Mouse (Mus musculus): ENCODE data around the gene Hip1. TPM values are rescaled to one million over a fixed set of nuclear protein-coding genes. Genes with fewer than 3 reads are reported as not detected.

Hip1 gene
- total RNA-seq, 1 experiment: 42.9 TPM

DNA sequence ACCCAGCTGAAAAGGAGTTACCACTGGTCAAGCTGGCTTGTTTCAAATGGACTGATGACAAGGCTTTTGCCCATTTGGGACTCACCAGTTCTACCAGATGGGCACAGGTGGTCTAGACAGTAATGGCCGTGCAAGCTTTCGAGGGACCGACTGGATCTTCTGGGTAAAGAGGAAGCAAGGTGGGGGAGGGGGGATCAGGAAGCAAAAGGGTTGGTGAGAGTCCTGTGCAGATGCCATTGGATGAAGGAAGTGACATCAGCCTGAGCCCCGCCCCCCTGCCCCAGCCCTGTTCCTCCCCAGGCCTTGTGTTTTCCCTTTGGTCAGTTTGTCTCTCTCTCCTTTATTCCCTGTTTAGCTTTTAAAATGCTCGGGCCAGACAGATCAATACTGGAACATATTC is 68.7 kb downstream of the Hip1 start:
- Histone ChIP-seq H3K9ac (ENCODE audit: insufficient read depth, low read depth, low read length, poor library complexity, severe bottlenecking) (no peak overlapping the region), H3K27ac (ENCODE audit: insufficient read depth, low read depth, low read length, poor library complexity, severe bottlenecking) (no peak overlapping the region), H3K4me3 (ENCODE audit: insufficient read depth in 1 of 2, low read depth in 1 of 2, low read length in 2 of 2, poor library complexity in 1 of 2, severe bottlenecking in 1 of 2) (no peak overlapping the region), H3K36me3 (ENCODE audit: control insufficient read depth, insufficient read depth, low read length, poor library complexity, severe bottlenecking) (peaks cover 1% of the 10 kb centered on the region; the same call in 1 of the 2 replicates), H3K9me3 (ENCODE audit: control insufficient read depth, insufficient read depth, low read depth, low read length) (no peaks in the 10 kb centered on the region), H3K4me1 (ENCODE audit: control insufficient read depth in 2 of 2, insufficient read depth in 2 of 2, low read length in 2 of 2, poor library complexity in 1 of 2) (peaks cover 0 to 7% of the 10 kb centered on the region in 2 experiments; a peak in 1 of 4 replicates)
- no peak for TF ChIP-seq ZC3H11A (IDR thresholded peaks at IDR 0.05; ENCODE audit: borderline replicate concordance, low read depth, low read length)
- no peak for TF ChIP-seq CHD2 (IDR thresholded peaks at IDR 0.05; ENCODE audit: low read depth, low read length)
- TF ChIP-seq MAFK (IDR thresholded peaks at IDR 0.05; ENCODE audit: insufficient read depth, low read depth, low read length): no peak
- no peak for TF ChIP-seq ZNF384 (IDR thresholded peaks at IDR 0.05; ENCODE audit: low read depth, low read length)
- no peak for TF ChIP-seq HCFC1 (IDR thresholded peaks at IDR 0.05; ENCODE audit: borderline replicate concordance, insufficient read depth, low read length)
- DNase-seq (ENCODE audit: low read depth, low spot score): no peak
- in situ Hi-C loops (cut with MboI; ENCODE audit: low sequenced_read_pairs in 2 of 2, unreplicated experiment in 2 of 2): no loop called here

DNA sequence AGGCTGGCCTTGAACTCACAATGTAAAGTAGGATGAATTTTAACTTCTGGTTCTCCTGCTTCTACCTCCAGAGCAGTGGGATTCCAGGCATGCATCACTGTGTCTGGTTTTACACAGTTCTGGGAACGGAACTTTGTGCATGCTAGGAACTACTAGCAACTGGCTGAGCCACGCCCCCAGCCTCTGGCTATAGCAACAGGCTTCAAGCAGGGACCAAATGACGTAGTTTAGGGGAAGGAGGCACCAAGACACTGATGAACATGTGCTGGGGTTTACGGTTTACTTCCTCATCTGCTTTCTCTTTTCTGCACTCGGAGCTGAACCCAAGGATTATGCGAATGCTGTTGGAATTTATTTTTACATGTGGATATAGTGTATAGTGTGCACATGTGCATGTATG is 72.5 kb downstream of the Hip1 start:
- in situ Hi-C loops (cut with MboI; ENCODE audit: low sequenced_read_pairs in 2 of 2, unreplicated experiment in 2 of 2): no loop called here
- H3K36me3 ChIP-seq (ENCODE audit: control insufficient read depth, insufficient read depth, low read length, poor library complexity, severe bottlenecking): peaks cover 1% of the 10 kb centered on the region; the same call in 1 of the 2 replicates
- peaks cover 0 to 9% of the 10 kb centered on the region in 2 experiments; a peak in 2 of 4 replicates for H3K4me1 ChIP-seq (ENCODE audit: control insufficient read depth in 2 of 2, insufficient read depth in 2 of 2, low read length in 2 of 2, poor library complexity in 1 of 2)
- no peak overlapping the region for H3K9ac ChIP-seq (ENCODE audit: insufficient read depth, low read depth, low read length, poor library complexity, severe bottlenecking)
- no peak overlapping the region for H3K4me3 ChIP-seq (ENCODE audit: insufficient read depth in 1 of 2, low read depth in 1 of 2, low read length in 2 of 2, poor library complexity in 1 of 2, severe bottlenecking in 1 of 2)
- no peak overlapping the region for H3K27ac ChIP-seq (ENCODE audit: insufficient read depth, low read depth, low read length, poor library complexity, severe bottlenecking)
- no peak for TF ChIP-seq MAFK (IDR thresholded peaks at IDR 0.05; ENCODE audit: insufficient read depth, low read depth, low read length)
- no peak for TF ChIP-seq ZC3H11A (IDR thresholded peaks at IDR 0.05; ENCODE audit: borderline replicate concordance, low read depth, low read length)
- DNase-seq (ENCODE audit: low read depth, low spot score): no peak
- no peaks in the 10 kb centered on the region for H3K9me3 ChIP-seq (ENCODE audit: control insufficient read depth, insufficient read depth, low read depth, low read length)

DNA sequence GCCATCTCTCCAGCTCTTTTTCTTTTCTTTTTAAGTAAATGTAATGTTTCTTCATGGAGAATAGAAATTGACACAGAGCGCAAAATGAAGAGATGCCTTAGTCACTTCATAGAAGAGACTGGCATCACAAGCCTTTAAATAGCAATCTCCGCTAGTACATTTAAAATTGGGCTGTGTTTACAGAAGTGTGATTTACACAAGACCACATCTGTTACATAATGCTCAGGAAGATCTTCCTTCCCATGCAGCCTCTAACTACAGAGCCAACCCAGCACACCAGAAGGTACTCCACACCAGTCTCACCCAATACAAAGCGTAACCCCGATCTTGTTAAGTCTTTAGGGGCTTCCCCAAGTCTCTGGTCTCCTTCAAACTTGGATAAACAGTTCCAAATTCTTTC is 73.2 kb downstream of the Hip1 start:
- no peak for DNase-seq (ENCODE audit: low read depth, low spot score)

DNA sequence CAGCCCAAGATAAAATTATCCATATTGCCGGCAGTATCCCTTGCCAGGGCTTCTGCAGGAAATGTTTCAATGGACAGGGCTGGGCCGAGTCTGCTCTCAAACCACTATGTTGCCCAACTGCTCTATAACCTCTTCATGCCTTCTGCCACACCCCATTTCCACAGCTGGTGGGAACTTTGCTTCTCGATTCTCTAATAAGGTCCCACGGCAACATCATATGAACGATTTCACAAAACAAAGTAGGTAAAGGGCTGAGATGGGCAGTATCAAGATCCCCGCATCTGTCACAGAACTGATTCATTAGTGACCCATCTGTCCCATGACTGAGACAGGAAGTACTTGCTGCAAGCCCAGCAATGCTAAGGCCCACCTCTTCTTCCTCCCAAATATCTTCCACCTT is 76.6 kb downstream of the Hip1 start:
- peaks cover 0 to 12% of the 10 kb centered on the region in 2 experiments; a peak in 3 of 4 replicates for H3K4me1 ChIP-seq (ENCODE audit: control insufficient read depth in 2 of 2, insufficient read depth in 2 of 2, low read length in 2 of 2, poor library complexity in 1 of 2)
- in situ Hi-C loops (cut with MboI; ENCODE audit: low sequenced_read_pairs in 2 of 2, unreplicated experiment in 2 of 2): no loop called here
- H3K36me3 ChIP-seq (ENCODE audit: control insufficient read depth, insufficient read depth, low read length, poor library complexity, severe bottlenecking): no peaks in the 10 kb centered on the region

More for the DNA sequence above, 73.2 kb downstream of the Hip1 start:
- peaks cover 0 to 9% of the 10 kb centered on the region in 2 experiments; a peak in 2 of 4 replicates for H3K4me1 ChIP-seq (ENCODE audit: control insufficient read depth in 2 of 2, insufficient read depth in 2 of 2, low read length in 2 of 2, poor library complexity in 1 of 2)
- TF ChIP-seq MAFK (IDR thresholded peaks at IDR 0.05; ENCODE audit: insufficient read depth, low read depth, low read length): no peak
- no peak for TF ChIP-seq CHD2 (IDR thresholded peaks at IDR 0.05; ENCODE audit: low read depth, low read length)
- TF ChIP-seq ZNF384 (IDR thresholded peaks at IDR 0.05; ENCODE audit: low read depth, low read length): no peak
- TF ChIP-seq HCFC1 (IDR thresholded peaks at IDR 0.05; ENCODE audit: borderline replicate concordance, insufficient read depth, low read length): no peak
- TF ChIP-seq ZC3H11A (IDR thresholded peaks at IDR 0.05; ENCODE audit: borderline replicate concordance, low read depth, low read length): no peak
- no peak overlapping the region for H3K4me3 ChIP-seq (ENCODE audit: insufficient read depth in 1 of 2, low read depth in 1 of 2, low read length in 2 of 2, poor library complexity in 1 of 2, severe bottlenecking in 1 of 2)
- in situ Hi-C loops (cut with MboI; ENCODE audit: low sequenced_read_pairs in 2 of 2, unreplicated experiment in 2 of 2): no loop called here
- no peaks in the 10 kb centered on the region for H3K9me3 ChIP-seq (ENCODE audit: control insufficient read depth, insufficient read depth, low read depth, low read length)
- no peak overlapping the region for H3K27ac ChIP-seq (ENCODE audit: insufficient read depth, low read depth, low read length, poor library complexity, severe bottlenecking)
- no peak overlapping the region for H3K9ac ChIP-seq (ENCODE audit: insufficient read depth, low read depth, low read length, poor library complexity, severe bottlenecking)
- peaks cover 1% of the 10 kb centered on the region; the same call in 1 of the 2 replicates for H3K36me3 ChIP-seq (ENCODE audit: control insufficient read depth, insufficient read depth, low read length, poor library complexity, severe bottlenecking)

DNA sequence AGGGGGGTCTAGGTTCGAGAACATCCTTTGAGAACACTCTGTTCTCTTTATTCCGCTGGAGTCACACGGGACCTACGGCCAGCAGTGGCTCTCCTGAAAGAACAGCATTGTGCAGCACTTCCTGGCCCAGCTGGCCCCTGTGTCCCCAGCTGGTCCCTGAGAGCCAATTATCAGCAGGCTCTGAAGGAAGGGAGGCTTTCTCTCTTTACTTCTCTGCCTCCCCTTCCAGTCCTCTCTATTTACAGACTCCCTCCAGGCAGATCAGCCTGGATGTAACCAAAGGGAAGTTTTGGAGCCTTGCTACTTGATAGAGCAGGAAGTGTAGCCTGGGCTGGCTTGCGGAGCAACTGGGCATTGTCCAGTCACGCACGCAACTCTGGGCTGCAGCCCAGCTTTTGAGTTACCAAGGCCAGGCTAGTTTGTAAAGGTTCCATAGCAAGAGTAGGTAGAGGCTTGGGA is 79.1 kb downstream of the Hip1 start:
- no peak overlapping the region for H3K4me3 ChIP-seq (ENCODE audit: insufficient read depth in 1 of 2, low read depth in 1 of 2, low read length in 2 of 2, poor library complexity in 1 of 2, severe bottlenecking in 1 of 2)
- TF ChIP-seq ZC3H11A (IDR thresholded peaks at IDR 0.05; ENCODE audit: borderline replicate concordance, low read depth, low read length) (no peak), ZNF384 (IDR thresholded peaks at IDR 0.05; ENCODE audit: low read depth, low read length) (no peak), MAFK (IDR thresholded peaks at IDR 0.05; ENCODE audit: insufficient read depth, low read depth, low read length) (no peak), CHD2 (IDR thresholded peaks at IDR 0.05; ENCODE audit: low read depth, low read length) (no peak), HCFC1 (IDR thresholded peaks at IDR 0.05; ENCODE audit: borderline replicate concordance, insufficient read depth, low read length) (no peak)
- in situ Hi-C loops (cut with MboI; ENCODE audit: low sequenced_read_pairs in 2 of 2, unreplicated experiment in 2 of 2): no loop called here
- DNase-seq (ENCODE audit: low read depth, low spot score): no peak
- H3K9me3 ChIP-seq (ENCODE audit: control insufficient read depth, insufficient read depth, low read depth, low read length): no peaks in the 10 kb centered on the region
- no peak overlapping the region for H3K9ac ChIP-seq (ENCODE audit: insufficient read depth, low read depth, low read length, poor library complexity, severe bottlenecking)
- peaks cover 0 to 11% of the 10 kb centered on the region in 2 experiments; a peak in 3 of 4 replicates for H3K4me1 ChIP-seq (ENCODE audit: control insufficient read depth in 2 of 2, insufficient read depth in 2 of 2, low read length in 2 of 2, poor library complexity in 1 of 2)
- H3K27ac ChIP-seq (ENCODE audit: insufficient read depth, low read depth, low read length, poor library complexity, severe bottlenecking): no peak overlapping the region
- H3K36me3 ChIP-seq (ENCODE audit: control insufficient read depth, insufficient read depth, low read length, poor library complexity, severe bottlenecking): no peaks in the 10 kb centered on the region

More for the DNA sequence above, 76.6 kb downstream of the Hip1 start:
- no peak for DNase-seq (ENCODE audit: low read depth, low spot score)
- H3K9me3 ChIP-seq (ENCODE audit: control insufficient read depth, insufficient read depth, low read depth, low read length): no peaks in the 10 kb centered on the region
- H3K4me3 ChIP-seq (ENCODE audit: insufficient read depth in 1 of 2, low read depth in 1 of 2, low read length in 2 of 2, poor library complexity in 1 of 2, severe bottlenecking in 1 of 2): no peak overlapping the region
- H3K9ac ChIP-seq (ENCODE audit: insufficient read depth, low read depth, low read length, poor library complexity, severe bottlenecking): no peak overlapping the region
- H3K27ac ChIP-seq (ENCODE audit: insufficient read depth, low read depth, low read length, poor library complexity, severe bottlenecking): no peak overlapping the region
- TF ChIP-seq ZC3H11A (IDR thresholded peaks at IDR 0.05; ENCODE audit: borderline replicate concordance, low read depth, low read length) (no peak), ZNF384 (IDR thresholded peaks at IDR 0.05; ENCODE audit: low read depth, low read length) (no peak), HCFC1 (IDR thresholded peaks at IDR 0.05; ENCODE audit: borderline replicate concordance, insufficient read depth, low read length) (no peak), CHD2 (IDR thresholded peaks at IDR 0.05; ENCODE audit: low read depth, low read length) (no peak), MAFK (IDR thresholded peaks at IDR 0.05; ENCODE audit: insufficient read depth, low read depth, low read length) (no peak)
